Mouse (Mus musculus): ENCODE measurements around the gene Romo1. TPM values are rescaled to one million over a fixed set of nuclear protein-coding genes. Genes with fewer than 3 reads are reported as not detected.
"Not testable (repeated sequence)": the region's sequence is repeated elsewhere in the genome, so short reads cannot be mapped to it uniquely, and the experiment has no call there.

The Romo1 gene
- 411 and 416 TPM in 2 replicates for polyA plus RNA-seq (2014; fragmentation: Nextera tagmentation; extraction: Ambion mirVana)

- peak; percentile 98 for DNase-seq (ENCODE audit: low spot score)
- H3K36me3 ChIP-seq (ENCODE audit: control insufficient read depth, insufficient read depth, low read length) = peaks cover 31% of the 10 kb centered on the region
- H3K9me3 ChIP-seq (ENCODE audit: control insufficient read depth, low read length) = no peaks in the 10 kb centered on the region
- ATAC-seq (ENCODE audit: low read depth) = peak; percentile 98
- H3K27me3 ChIP-seq (replicated peaks; ENCODE audit: control insufficient read depth, insufficient read depth, low read length) = no peaks in the 10 kb centered on the region
- peak within 1 kb of the TSS; percentile 82 for H3K4me2 ChIP-seq (ENCODE audit: low read depth, low read length)
- peaks cover 4% of the 10 kb centered on the region; the same call in 1 of the 2 replicates for H3K4me1 ChIP-seq (ENCODE audit: control insufficient read depth, insufficient read depth, low read length)
- peak within 1 kb of the TSS; percentile 85 for H3K4me3 ChIP-seq (ENCODE audit: low read depth, low read length)
- peak within 1 kb of the TSS; percentile 91 for H3K9ac ChIP-seq (ENCODE audit: low read depth, low read length)
- 0% methylated on average over 34 of the region's 70 CpGs for WGBS
- peak within 1 kb of the TSS; percentile 93 for H3K27ac ChIP-seq (replicated peaks; ENCODE audit: low read depth, low read length)
Observed at GRCm38 (mm10) chr2:156143953-156144724, at the start of gene Romo1, which contains the start of gene Nfs1. Gene Romo1 (plus strand): TSS chr2:156144039. Gene Nfs1 (minus strand): TSS chr2:156144186.

DNA sequence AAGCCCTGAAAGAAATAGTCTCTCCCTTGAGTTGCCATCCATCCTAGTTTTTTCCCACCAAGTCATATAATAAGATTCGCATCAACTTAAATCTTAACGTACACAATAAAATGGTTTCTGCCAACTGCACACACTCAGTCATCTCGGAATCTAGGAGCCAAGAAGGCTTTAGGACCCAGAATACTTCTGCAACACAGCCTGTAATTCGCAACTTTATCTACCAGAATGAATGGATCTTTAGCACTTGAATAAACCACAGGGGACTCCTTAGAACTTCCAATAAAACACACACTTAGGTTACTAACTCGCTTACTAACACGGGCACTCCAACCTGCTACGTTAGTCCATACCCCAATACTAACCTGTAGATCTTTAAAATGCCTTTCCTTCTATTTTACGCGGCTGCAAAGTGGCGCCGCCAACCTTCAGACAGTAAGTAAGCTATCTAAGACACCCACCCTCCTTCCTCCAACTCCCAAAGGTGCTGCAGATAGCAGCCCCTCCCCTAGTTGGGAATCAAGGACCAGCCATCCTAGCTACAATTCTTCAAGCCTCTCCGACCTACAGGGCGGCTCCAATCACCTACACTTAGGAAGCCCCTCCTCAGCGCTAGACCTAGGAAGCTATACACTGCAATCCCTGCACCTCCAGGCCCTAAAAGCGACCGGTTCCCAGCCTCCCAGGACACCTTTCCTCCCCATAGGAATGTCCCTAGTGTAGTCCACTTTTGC, 33.0 kb upstream of the Romo1 start:
- Histone ChIP-seq H3K4me3 (ENCODE audit: low read depth, low read length) (peak overlapping the region; percentile 89), H3K4me1 (ENCODE audit: control insufficient read depth, insufficient read depth, low read length) (peaks cover 14% of the 10 kb centered on the region), H3K9me3 (ENCODE audit: control insufficient read depth, low read length) (no peaks in the 10 kb centered on the region), H3K4me2 (ENCODE audit: low read depth, low read length) (peak overlapping the region; percentile 64), H3K27ac (replicated peaks; ENCODE audit: low read depth, low read length) (peak overlapping the region; percentile 94), H3K9ac (ENCODE audit: low read depth, low read length) (peak overlapping the region; percentile 98), H3K27me3 (replicated peaks; ENCODE audit: control insufficient read depth, insufficient read depth, low read length) (no peaks in the 10 kb centered on the region), H3K36me3 (ENCODE audit: control insufficient read depth, insufficient read depth, low read length) (0 out of 2 replicates have a peak, but pooled peaks cover 6% of the 10 kb centered on the region)
- DNase-seq (ENCODE audit: low spot score) = peak; percentile 69
- under 1% methylated on average over 16 of the region's 16 CpGs for WGBS
- ATAC-seq (ENCODE audit: low read depth) = peak; percentile 75

DNA sequence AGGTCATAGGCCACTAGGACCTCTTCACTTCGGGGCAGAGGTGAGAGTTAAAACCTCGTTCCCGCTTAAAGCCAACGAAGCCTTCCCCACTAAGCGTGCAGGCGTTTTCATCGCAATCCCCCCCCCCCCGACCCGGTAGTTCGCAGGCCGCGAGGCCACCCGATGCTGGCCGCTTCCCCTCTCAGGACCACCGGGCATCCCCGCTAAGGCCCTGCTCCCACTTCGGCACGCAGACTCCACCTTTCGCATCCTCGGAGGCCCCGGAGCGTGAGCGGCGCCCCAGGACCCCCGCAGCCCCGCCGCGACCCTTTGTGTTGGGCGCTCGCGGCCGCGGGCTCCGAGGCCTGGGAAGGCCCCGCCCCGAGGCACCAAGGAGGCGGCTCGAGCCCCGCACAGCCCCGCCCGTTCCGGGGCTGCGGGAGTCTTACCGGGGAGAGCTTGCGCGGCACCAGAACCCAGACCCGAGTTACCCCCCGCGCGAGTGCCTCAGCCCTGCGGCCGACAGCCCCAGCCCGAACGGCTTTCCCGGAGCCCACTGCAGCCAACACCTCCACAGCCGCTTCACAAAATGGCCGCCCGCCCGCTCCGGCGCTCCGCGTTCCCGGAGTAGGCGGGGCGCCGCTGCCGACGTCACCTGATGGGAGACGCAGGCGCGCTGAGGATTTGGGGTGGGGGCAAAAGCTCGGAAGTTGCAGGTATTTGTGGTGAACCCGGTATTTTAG, 32.3 kb upstream of the Romo1 start, which contains the start of the genes Cpne1 and Rbm12:
Gene Cpne1 (minus strand): TSS at position 608 of the 722 bp plus-strand sequence.
Gene Rbm12 (minus strand): TSS at position 621 of the 722 bp plus-strand sequence.
- H3K27ac ChIP-seq (replicated peaks; ENCODE audit: low read depth, low read length) = peak within 1 kb of the TSS; percentile 94
- no peaks in the 10 kb centered on the region for H3K27me3 ChIP-seq (replicated peaks; ENCODE audit: control insufficient read depth, insufficient read depth, low read length)
- H3K9me3 ChIP-seq (ENCODE audit: control insufficient read depth, low read length) = no peaks in the 10 kb centered on the region
- H3K36me3 ChIP-seq (ENCODE audit: control insufficient read depth, insufficient read depth, low read length) = 0 out of 2 replicates have a peak, but pooled peaks cover 6% of the 10 kb centered on the region
- DNase-seq (ENCODE audit: low spot score) (peak; percentile 95), ATAC-seq (ENCODE audit: low read depth) (peak; percentile 95)
- H3K9ac ChIP-seq (ENCODE audit: low read depth, low read length) = peak within 1 kb of the TSS; percentile 98
- H3K4me2 ChIP-seq (ENCODE audit: low read depth, low read length) = peak within 1 kb of the TSS; percentile 64
- H3K4me1 ChIP-seq (ENCODE audit: control insufficient read depth, insufficient read depth, low read length) = peaks cover 13% of the 10 kb centered on the region
- H3K4me3 ChIP-seq (ENCODE audit: low read depth, low read length) = peak within 1 kb of the TSS; percentile 89
- under 1% methylated on average over 56 of the region's 74 CpGs for WGBS

DNA sequence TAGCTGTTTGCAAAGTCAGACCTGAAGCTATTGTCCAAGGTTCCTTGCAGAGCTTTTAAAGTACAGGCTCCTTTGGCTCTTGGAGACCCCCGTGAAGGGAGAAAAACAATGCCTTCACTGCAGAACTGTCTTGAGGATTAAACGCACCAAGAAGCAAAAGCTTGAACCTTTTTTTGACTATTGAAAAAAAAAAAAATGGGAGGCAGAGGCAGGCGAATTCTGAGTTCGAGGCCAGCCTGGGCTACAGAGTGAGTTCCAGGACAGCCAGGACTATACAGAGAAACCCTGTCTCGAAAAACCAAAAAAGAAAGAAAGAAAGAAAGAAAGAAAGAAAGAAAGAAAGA, 31.8 kb upstream of the Romo1 start:
- Histone ChIP-seq H3K27ac (replicated peaks; ENCODE audit: low read depth, low read length) (peak overlapping the region; percentile 94), H3K9ac (ENCODE audit: low read depth, low read length) (peak overlapping the region; percentile 98), H3K4me2 (ENCODE audit: low read depth, low read length) (peak overlapping the region; percentile 55), H3K4me3 (ENCODE audit: low read depth, low read length) (peak overlapping the region; percentile 89)
- not testable (repeated sequence) for H3K9me3 ChIP-seq (ENCODE audit: control insufficient read depth, low read length); H3K27me3 ChIP-seq (replicated peaks; ENCODE audit: control insufficient read depth, insufficient read depth, low read length); ATAC-seq (ENCODE audit: low read depth); DNase-seq (ENCODE audit: low spot score); H3K36me3 ChIP-seq (ENCODE audit: control insufficient read depth, insufficient read depth, low read length); H3K4me1 ChIP-seq (ENCODE audit: control insufficient read depth, insufficient read depth, low read length)
- 28% methylated on average over 5 of the region's 5 CpGs for WGBS

DNA sequence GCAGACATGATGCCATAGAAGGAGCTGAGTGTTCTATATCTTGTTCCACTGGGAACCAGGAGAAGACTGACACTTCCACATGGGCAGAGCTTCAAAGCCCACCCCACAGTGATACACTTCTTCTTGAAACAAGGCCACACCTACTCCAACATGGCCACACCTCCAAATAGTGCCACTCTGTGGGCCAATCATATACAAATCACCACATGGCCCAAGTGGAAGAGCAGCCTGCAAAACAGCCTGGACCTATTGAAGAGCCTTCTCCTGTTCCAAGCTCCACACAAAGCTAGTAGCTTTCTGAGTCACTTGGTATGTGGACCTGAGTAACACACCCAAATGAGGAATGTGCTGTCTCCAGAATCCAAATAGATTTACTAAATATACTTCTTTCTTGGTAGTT, 24.3 kb upstream of the Romo1 start:
- DNase-seq (ENCODE audit: low spot score) = no peak
- Histone ChIP-seq H3K36me3 (ENCODE audit: control insufficient read depth, insufficient read depth, low read length) (0 out of 2 replicates have a peak, but pooled peaks cover 8% of the 10 kb centered on the region), H3K4me3 (ENCODE audit: low read depth, low read length) (no peak overlapping the region), H3K9me3 (ENCODE audit: control insufficient read depth, low read length) (no peaks in the 10 kb centered on the region), H3K9ac (ENCODE audit: low read depth, low read length) (no peak overlapping the region), H3K27me3 (replicated peaks; ENCODE audit: control insufficient read depth, insufficient read depth, low read length) (no peaks in the 10 kb centered on the region), H3K4me1 (ENCODE audit: control insufficient read depth, insufficient read depth, low read length) (no peaks in the 10 kb centered on the region), H3K27ac (replicated peaks; ENCODE audit: low read depth, low read length) (no peak overlapping the region), H3K4me2 (ENCODE audit: low read depth, low read length) (no peak overlapping the region)
- no peak for ATAC-seq (ENCODE audit: low read depth)

DNA sequence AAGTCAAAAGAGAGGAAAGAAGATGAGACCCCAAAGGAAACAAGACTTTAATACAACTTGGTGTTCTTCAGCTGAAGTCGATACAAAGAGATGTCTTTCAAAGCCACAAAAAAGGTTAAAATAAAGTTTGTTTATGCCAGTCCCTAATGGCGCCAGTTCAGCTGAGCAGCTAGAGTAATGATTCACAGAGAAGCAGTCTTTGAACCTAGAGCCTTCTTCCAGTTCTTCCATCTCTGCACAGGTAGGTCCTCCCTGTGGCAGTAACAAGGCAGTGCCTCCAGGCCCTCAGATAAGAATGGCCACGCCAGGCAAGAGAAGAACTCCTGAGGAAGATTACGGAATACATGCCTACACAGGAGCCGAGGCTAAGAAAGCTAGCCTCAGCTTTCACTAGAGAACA, 20.1 kb upstream of the Romo1 start:
- H3K9me3 ChIP-seq (ENCODE audit: control insufficient read depth, low read length) = no peaks in the 10 kb centered on the region
- ATAC-seq (ENCODE audit: low read depth) (no peak), DNase-seq (ENCODE audit: low spot score) (no peak)
- WGBS = 91% methylated on average over 5 of the region's 5 CpGs
- peaks cover 34% of the 10 kb centered on the region for H3K36me3 ChIP-seq (ENCODE audit: control insufficient read depth, insufficient read depth, low read length)
- H3K4me2 ChIP-seq (ENCODE audit: low read depth, low read length) = no peak overlapping the region
- H3K27me3 ChIP-seq (replicated peaks; ENCODE audit: control insufficient read depth, insufficient read depth, low read length) = no peaks in the 10 kb centered on the region
- H3K4me1 ChIP-seq (ENCODE audit: control insufficient read depth, insufficient read depth, low read length) = no peaks in the 10 kb centered on the region
- no peak overlapping the region for H3K27ac ChIP-seq (replicated peaks; ENCODE audit: low read depth, low read length)
- no peak overlapping the region for H3K4me3 ChIP-seq (ENCODE audit: low read depth, low read length)
- H3K9ac ChIP-seq (ENCODE audit: low read depth, low read length) = no peak overlapping the region

DNA sequence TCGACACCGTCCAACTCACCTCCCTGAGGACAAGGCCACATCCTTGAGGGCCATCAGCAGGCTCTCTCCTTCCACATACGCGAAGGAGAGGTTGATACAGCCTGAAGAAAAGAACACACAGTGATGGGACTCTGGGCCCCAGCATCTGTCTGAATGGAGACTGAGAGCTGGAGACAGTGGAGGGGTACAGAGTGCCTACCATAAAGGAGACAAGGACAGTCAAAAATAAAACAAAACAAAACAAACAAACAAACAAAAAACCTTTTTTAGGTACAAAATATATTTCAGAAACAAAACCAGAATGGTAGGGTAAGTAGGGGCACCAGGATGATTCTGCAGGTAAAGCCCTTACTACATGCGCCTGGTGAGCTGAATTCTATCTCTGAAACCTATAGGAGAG, 16.8 kb upstream of the Romo1 start, which contains the start of gene Gm28036:
Gene Gm28036 (minus strand): TSS at position 101 of the 400 bp plus-strand sequence.
- Histone ChIP-seq H3K4me2 (ENCODE audit: low read depth, low read length) (no peak within 1 kb of the TSS), H3K27me3 (replicated peaks; ENCODE audit: control insufficient read depth, insufficient read depth, low read length) (no peaks in the 10 kb centered on the region), H3K36me3 (ENCODE audit: control insufficient read depth, insufficient read depth, low read length) (peaks cover 41% of the 10 kb centered on the region), H3K9me3 (ENCODE audit: control insufficient read depth, low read length) (no peaks in the 10 kb centered on the region), H3K27ac (replicated peaks; ENCODE audit: low read depth, low read length) (no peak within 1 kb of the TSS), H3K9ac (ENCODE audit: low read depth, low read length) (no peak within 1 kb of the TSS), H3K4me1 (ENCODE audit: control insufficient read depth, insufficient read depth, low read length) (no peaks in the 10 kb centered on the region), H3K4me3 (ENCODE audit: low read depth, low read length) (no peak within 1 kb of the TSS)
- 92% methylated on average over 5 of the region's 5 CpGs for WGBS
- DNase-seq (ENCODE audit: low spot score) (no peak), ATAC-seq (ENCODE audit: low read depth) (no peak)

DNA sequence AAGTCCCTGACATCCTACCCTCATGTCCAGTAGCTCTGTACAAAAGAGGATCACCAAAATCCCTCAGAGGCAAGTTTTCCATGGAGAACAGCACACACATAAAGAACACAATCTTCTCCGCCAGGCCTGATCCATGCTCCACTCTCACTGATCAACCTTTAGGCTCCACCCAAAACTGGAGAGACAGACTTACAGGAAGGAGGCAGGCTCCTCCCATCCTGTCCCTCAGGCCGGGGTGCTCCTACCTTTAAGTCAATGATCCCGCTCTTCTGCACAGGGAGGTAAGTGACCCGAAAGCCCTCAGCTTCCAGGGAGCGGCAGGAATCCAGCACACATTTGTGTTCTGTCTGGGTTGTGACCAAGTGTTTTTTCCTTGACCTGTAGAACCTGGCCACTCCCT, 9.7 kb upstream of the Romo1 start:
- Histone ChIP-seq H3K9ac (ENCODE audit: low read depth, low read length) (no peak overlapping the region), H3K4me2 (ENCODE audit: low read depth, low read length) (no peak overlapping the region), H3K4me1 (ENCODE audit: control insufficient read depth, insufficient read depth, low read length) (no peaks in the 10 kb centered on the region), H3K27ac (replicated peaks; ENCODE audit: low read depth, low read length) (no peak overlapping the region), H3K9me3 (ENCODE audit: control insufficient read depth, low read length) (no peaks in the 10 kb centered on the region), H3K36me3 (ENCODE audit: control insufficient read depth, insufficient read depth, low read length) (peaks cover 19% of the 10 kb centered on the region; the same call in 1 of the 2 replicates), H3K27me3 (replicated peaks; ENCODE audit: control insufficient read depth, insufficient read depth, low read length) (no peaks in the 10 kb centered on the region), H3K4me3 (ENCODE audit: low read depth, low read length) (no peak overlapping the region)
- ATAC-seq (ENCODE audit: low read depth) (no peak), DNase-seq (ENCODE audit: low spot score) (no peak)
- WGBS = 83% methylated on average over 5 of the region's 5 CpGs

All from embryonic facial prominence, embryonic 14.5 days (tissue).